Mouse (Mus musculus): ENCODE measurements around the gene Nfatc2ip.

The Nfatc2ip gene

GRCm38 (mm10) chr7:126355847-126356597 lies 40.5 kb downstream of the Nfatc2ip start:
- DNase-seq (ENCODE audit: low spot score in 2 of 2): peak in 1 of 2 experiments; percentile 30

GRCm38 (mm10) chr7:126354738-126355614 lies 41.6 kb downstream of the Nfatc2ip start:
- DNase-seq (ENCODE audit: low spot score in 2 of 2): no peak

GRCm38 (mm10) chr7:126353994-126354365 lies 42.6 kb downstream of the Nfatc2ip start:
- DNase-seq (ENCODE audit: low spot score in 2 of 2): no peak

- DNase-seq (ENCODE audit: low spot score in 2 of 2): no peak
Observed at GRCm38 (mm10) chr7:126353251-126353993, 43.1 kb downstream of the Nfatc2ip start.

- DNase-seq (ENCODE audit: low spot score in 2 of 2): no peak
Observed at GRCm38 (mm10) chr7:126351419-126351951, 45.1 kb downstream of the Nfatc2ip start.

GRCm38 (mm10) chr7:126350748-126351418 lies 45.7 kb downstream of the Nfatc2ip start:
- DNase-seq (ENCODE audit: low spot score in 2 of 2): no peak

- no peak for DNase-seq (ENCODE audit: low spot score in 2 of 2)
Observed at GRCm38 (mm10) chr7:126348293-126348692, 48.2 kb downstream of the Nfatc2ip start.

- no peak for DNase-seq (ENCODE audit: low spot score in 2 of 2)
Observed at GRCm38 (mm10) chr7:126347098-126347497, 49.4 kb downstream of the Nfatc2ip start.

- DNase-seq (ENCODE audit: low spot score in 2 of 2): no peak
Observed at GRCm38 (mm10) chr7:126345969-126346368, 50.6 kb downstream of the Nfatc2ip start.

- DNase-seq (ENCODE audit: low spot score in 2 of 2): no peak
Observed at GRCm38 (mm10) chr7:126345557-126345956, 51.0 kb downstream of the Nfatc2ip start.

- no peak for DNase-seq (ENCODE audit: low spot score in 2 of 2)
Observed at GRCm38 (mm10) chr7:126340896-126341295, 55.6 kb downstream of the Nfatc2ip start.

- no peak for DNase-seq (ENCODE audit: low spot score in 2 of 2)
Observed at GRCm38 (mm10) chr7:126340206-126340618, 56.3 kb downstream of the Nfatc2ip start.

- DNase-seq (ENCODE audit: low spot score in 2 of 2): no peak
Observed at GRCm38 (mm10) chr7:126339521-126339971, 57.0 kb downstream of the Nfatc2ip start.

GRCm38 (mm10) chr7:126338906-126339305 lies 57.6 kb downstream of the Nfatc2ip start:
- DNase-seq (ENCODE audit: low spot score in 2 of 2): no peak

- DNase-seq (ENCODE audit: low spot score in 2 of 2): no peak
Observed at GRCm38 (mm10) chr7:126335556-126335955, 61.0 kb downstream of the Nfatc2ip start.

Data from right cerebral cortex, adult 2 months (tissue).